Mouse (Mus musculus): ENCODE results near the gene Tbx21. TPM values are rescaled to one million over a fixed set of nuclear protein-coding genes. Genes with fewer than 3 reads are reported as not detected.

Gene Tbx21
- polyA plus RNA-seq, 1 experiment from 2014 or later: not detected

- 81% methylated on average over 15 of the region's 15 CpGs for WGBS
- H3K4me3 ChIP-seq (ENCODE audit: low read depth, low read length): no peak overlapping the region
Observed at GRCm38 (mm10) chr11:97084821-97085505, 30.2 kb downstream of the Tbx21 start.

GRCm38 (mm10) chr11:97083401-97084140 lies 31.6 kb downstream of the Tbx21 start:
- no peak for ATAC-seq (replicated peaks; ENCODE audit: low FRiP score)
- no peak for DNase-seq (ENCODE audit: low spot score)
- Histone ChIP-seq H3K9me3 (ENCODE audit: control insufficient read depth, low read length) (no peaks in the 10 kb centered on the region), H3K36me3 (ENCODE audit: control insufficient read depth, insufficient read depth, low read length) (no peaks in the 10 kb centered on the region), H3K27me3 (replicated peaks; ENCODE audit: control insufficient read depth, insufficient read depth, low read length) (peaks cover 25% of the 10 kb centered on the region), H3K4me3 (ENCODE audit: low read depth, low read length) (no peak overlapping the region), H3K27ac (ENCODE audit: low read depth, low read length) (no peak overlapping the region), H3K4me1 (replicated peaks; ENCODE audit: control insufficient read depth, insufficient read depth, low read length) (peaks cover 3% of the 10 kb centered on the region), H3K9ac (ENCODE audit: low read depth, low read length) (no peak overlapping the region), H3K4me2 (no peak overlapping the region; the same call in 1 of the 2 replicates)
- WGBS: 24% methylated on average over 22 of the region's 22 CpGs

More at GRCm38 (mm10) chr11:97084821-97085505, 30.2 kb downstream of the Tbx21 start:
- H3K27me3 ChIP-seq (replicated peaks; ENCODE audit: control insufficient read depth, insufficient read depth, low read length): peaks cover 25% of the 10 kb centered on the region
- ATAC-seq (replicated peaks; ENCODE audit: low FRiP score) (no peak), DNase-seq (ENCODE audit: low spot score) (no peak)
- H3K27ac ChIP-seq (ENCODE audit: low read depth, low read length): no peak overlapping the region
- no peak overlapping the region for H3K4me2 ChIP-seq
- H3K9me3 ChIP-seq (ENCODE audit: control insufficient read depth, low read length): peaks cover 5% of the 10 kb centered on the region; the same call in 1 of the 2 replicates
- H3K9ac ChIP-seq (ENCODE audit: low read depth, low read length): no peak overlapping the region
- peaks cover 3% of the 10 kb centered on the region for H3K4me1 ChIP-seq (replicated peaks; ENCODE audit: control insufficient read depth, insufficient read depth, low read length)
- H3K36me3 ChIP-seq (ENCODE audit: control insufficient read depth, insufficient read depth, low read length): no peaks in the 10 kb centered on the region

- WGBS: 40% methylated on average over 11 of the region's 11 CpGs
- Histone ChIP-seq H3K9me3 (ENCODE audit: control insufficient read depth, low read length) (no peaks in the 10 kb centered on the region), H3K4me2 (no peak overlapping the region; the same call in 1 of the 2 replicates), H3K9ac (ENCODE audit: low read depth, low read length) (no peak overlapping the region), H3K36me3 (ENCODE audit: control insufficient read depth, insufficient read depth, low read length) (no peaks in the 10 kb centered on the region), H3K27me3 (replicated peaks; ENCODE audit: control insufficient read depth, insufficient read depth, low read length) (peaks cover 25% of the 10 kb centered on the region), H3K4me1 (replicated peaks; ENCODE audit: control insufficient read depth, insufficient read depth, low read length) (peaks cover 3% of the 10 kb centered on the region), H3K4me3 (ENCODE audit: low read depth, low read length) (no peak overlapping the region), H3K27ac (ENCODE audit: low read depth, low read length) (no peak overlapping the region)
- DNase-seq (ENCODE audit: low spot score): no peak
- no peak for ATAC-seq (replicated peaks; ENCODE audit: low FRiP score)
Observed at GRCm38 (mm10) chr11:97082977-97083376, 32.2 kb downstream of the Tbx21 start.

- Histone ChIP-seq H3K4me1 (replicated peaks; ENCODE audit: control insufficient read depth, insufficient read depth, low read length) (peaks cover 3% of the 10 kb centered on the region), H3K9me3 (ENCODE audit: control insufficient read depth, low read length) (no peaks in the 10 kb centered on the region), H3K27me3 (replicated peaks; ENCODE audit: control insufficient read depth, insufficient read depth, low read length) (peaks cover 21% of the 10 kb centered on the region), H3K36me3 (ENCODE audit: control insufficient read depth, insufficient read depth, low read length) (no peaks in the 10 kb centered on the region), H3K9ac (ENCODE audit: low read depth, low read length) (no peak overlapping the region), H3K4me2 (no peak overlapping the region), H3K4me3 (ENCODE audit: low read depth, low read length) (no peak overlapping the region), H3K27ac (ENCODE audit: low read depth, low read length) (no peak overlapping the region)
- 26% methylated on average over 9 of the region's 9 CpGs for WGBS
- ATAC-seq (replicated peaks; ENCODE audit: low FRiP score) (no peak), DNase-seq (ENCODE audit: low spot score) (no peak)
Observed at GRCm38 (mm10) chr11:97080291-97080690, 34.8 kb downstream of the Tbx21 start.

- H3K27me3 ChIP-seq (replicated peaks; ENCODE audit: control insufficient read depth, insufficient read depth, low read length): peaks cover 8% of the 10 kb centered on the region
- peaks cover 3% of the 10 kb centered on the region for H3K4me1 ChIP-seq (replicated peaks; ENCODE audit: control insufficient read depth, insufficient read depth, low read length)
- no peak overlapping the region for H3K4me2 ChIP-seq
- no peaks in the 10 kb centered on the region for H3K36me3 ChIP-seq (ENCODE audit: control insufficient read depth, insufficient read depth, low read length)
- ATAC-seq (replicated peaks; ENCODE audit: low FRiP score) (no peak), DNase-seq (ENCODE audit: low spot score) (peak; percentile 49)
- H3K27ac ChIP-seq (ENCODE audit: low read depth, low read length): no peak overlapping the region
- WGBS: 41% methylated on average over 4 of the region's 4 CpGs
- no peak overlapping the region for H3K4me3 ChIP-seq (ENCODE audit: low read depth, low read length)
- no peaks in the 10 kb centered on the region for H3K9me3 ChIP-seq (ENCODE audit: control insufficient read depth, low read length)
- no peak overlapping the region for H3K9ac ChIP-seq (ENCODE audit: low read depth, low read length)
Observed at GRCm38 (mm10) chr11:97078751-97079150, 36.4 kb downstream of the Tbx21 start.

- no peak for ATAC-seq (replicated peaks; ENCODE audit: low FRiP score)
- 57% methylated on average over 8 of the region's 8 CpGs for WGBS
Observed at GRCm38 (mm10) chr11:97074235-97074634, 40.9 kb downstream of the Tbx21 start.

GRCm38 (mm10) chr11:97072533-97072932 lies 42.6 kb downstream of the Tbx21 start:
- Histone ChIP-seq H3K4me2 (no peak overlapping the region), H3K4me1 (replicated peaks; ENCODE audit: control insufficient read depth, insufficient read depth, low read length) (no peaks in the 10 kb centered on the region), H3K9ac (ENCODE audit: low read depth, low read length) (no peak overlapping the region), H3K9me3 (ENCODE audit: control insufficient read depth, low read length) (no peaks in the 10 kb centered on the region), H3K27me3 (replicated peaks; ENCODE audit: control insufficient read depth, insufficient read depth, low read length) (no peaks in the 10 kb centered on the region), H3K4me3 (ENCODE audit: low read depth, low read length) (no peak overlapping the region), H3K36me3 (ENCODE audit: control insufficient read depth, insufficient read depth, low read length) (0 out of 2 replicates have a peak, but pooled peaks cover 2% of the 10 kb centered on the region), H3K27ac (ENCODE audit: low read depth, low read length) (no peak overlapping the region)
- peak; percentile 46 for DNase-seq (ENCODE audit: low spot score)
- ATAC-seq (replicated peaks; ENCODE audit: low FRiP score): no peak
- WGBS: 31% methylated on average over 3 of the region's 3 CpGs

More at GRCm38 (mm10) chr11:97074235-97074634, 40.9 kb downstream of the Tbx21 start:
- Histone ChIP-seq H3K9ac (ENCODE audit: low read depth, low read length) (no peak overlapping the region), H3K27ac (ENCODE audit: low read depth, low read length) (no peak overlapping the region), H3K4me3 (ENCODE audit: low read depth, low read length) (no peak overlapping the region), H3K27me3 (replicated peaks; ENCODE audit: control insufficient read depth, insufficient read depth, low read length) (no peaks in the 10 kb centered on the region), H3K4me2 (no peak overlapping the region), H3K36me3 (ENCODE audit: control insufficient read depth, insufficient read depth, low read length) (no peaks in the 10 kb centered on the region), H3K9me3 (ENCODE audit: control insufficient read depth, low read length) (no peaks in the 10 kb centered on the region), H3K4me1 (replicated peaks; ENCODE audit: control insufficient read depth, insufficient read depth, low read length) (no peaks in the 10 kb centered on the region)
- no peak for DNase-seq (ENCODE audit: low spot score)

- Histone ChIP-seq H3K36me3 (ENCODE audit: control insufficient read depth, insufficient read depth, low read length) (peaks cover 7% of the 10 kb centered on the region; the same call in 1 of the 2 replicates), H3K4me1 (replicated peaks; ENCODE audit: control insufficient read depth, insufficient read depth, low read length) (no peaks in the 10 kb centered on the region), H3K27ac (ENCODE audit: low read depth, low read length) (no peak overlapping the region), H3K9me3 (ENCODE audit: control insufficient read depth, low read length) (no peaks in the 10 kb centered on the region), H3K4me3 (ENCODE audit: low read depth, low read length) (no peak overlapping the region), H3K9ac (ENCODE audit: low read depth, low read length) (no peak overlapping the region), H3K27me3 (replicated peaks; ENCODE audit: control insufficient read depth, insufficient read depth, low read length) (no peaks in the 10 kb centered on the region), H3K4me2 (no peak overlapping the region)
- no peak for DNase-seq (ENCODE audit: low spot score)
- 52% methylated on average over 1 of the region's 1 CpGs for WGBS
- no peak for ATAC-seq (replicated peaks; ENCODE audit: low FRiP score)
Observed at GRCm38 (mm10) chr11:97071129-97071528, 44.0 kb downstream of the Tbx21 start.

All from liver, embryonic 11.5 days (tissue).